Mouse (Mus musculus): ENCODE data around the gene Shprh.

- TF ChIP-seq POLR2A (IDR thresholded peaks at IDR 0.05; ENCODE audit: low read depth, low read length) (no peak), CTCF (IDR thresholded peaks at IDR 0.05; ENCODE audit: borderline replicate concordance, insufficient read depth, low read length) (no peak)
Observed at GRCm38 (mm10) chr10:11248210-11248609, 99.0 kb downstream of the Shprh start.
